Mouse (Mus musculus): ENCODE data around the gene Hacd2. TPM values are rescaled to one million over a fixed set of nuclear protein-coding genes. Genes with fewer than 3 reads are reported as not detected.

Gene Hacd2
- polyA plus RNA-seq, 1 experiment from 2014 or later, result 50.2 TPM

GRCm38 (mm10) chr16:35140620-35140975 is 118.4 kb downstream of the Hacd2 start:
- H3K27me3 ChIP-seq, result no peaks in the 10 kb centered on the region
- H3K27ac ChIP-seq (replicated peaks), result no peak overlapping the region; the same call in 1 of the 2 replicates
- no peaks in the 10 kb centered on the region for H3K36me3 ChIP-seq
- no peaks in the 10 kb centered on the region for H3K9me3 ChIP-seq
- peaks cover 20% of the 10 kb centered on the region for H3K4me1 ChIP-seq (replicated peaks)
- ATAC-seq (ENCODE audit: low read depth), result peak; percentile 40; the same call in 1 of the 2 replicates
- peak overlapping the region; percentile 43; the same call in 1 of the 2 replicates for H3K9ac ChIP-seq
- 49% methylated on average over 9 of the region's 9 CpGs for WGBS
- H3K4me2 ChIP-seq, result peak overlapping the region; percentile 14; the same call in 1 of the 2 replicates
- H3K4me3 ChIP-seq, result no peak overlapping the region

GRCm38 (mm10) chr16:35141839-35142238 is 119.6 kb downstream of the Hacd2 start:
- Histone ChIP-seq H3K36me3 (no peaks in the 10 kb centered on the region), H3K27me3 (0 out of 2 replicates have a peak, but pooled peaks cover 3% of the 10 kb centered on the region), H3K4me1 (replicated peaks) (peaks cover 20% of the 10 kb centered on the region), H3K27ac (replicated peaks) (no peak overlapping the region), H3K9ac (no peak overlapping the region), H3K9me3 (no peaks in the 10 kb centered on the region), H3K4me2 (no peak overlapping the region), H3K4me3 (no peak overlapping the region)
- no peak for ATAC-seq (ENCODE audit: low read depth)
- WGBS, result 70% methylated on average over 8 of the region's 8 CpGs

GRCm38 (mm10) chr16:35146153-35146552 is 123.9 kb downstream of the Hacd2 start:
- Histone ChIP-seq H3K9ac (no peak overlapping the region), H3K36me3 (no peaks in the 10 kb centered on the region), H3K4me1 (replicated peaks) (no peaks in the 10 kb centered on the region), H3K27me3 (peaks cover 8% of the 10 kb centered on the region; the same call in 1 of the 2 replicates), H3K4me2 (no peak overlapping the region), H3K27ac (replicated peaks) (no peak overlapping the region), H3K4me3 (no peak overlapping the region), H3K9me3 (peaks cover 6% of the 10 kb centered on the region; the same call in 1 of the 2 replicates)
- WGBS, result 13% methylated on average over 4 of the region's 4 CpGs
- ATAC-seq (ENCODE audit: low read depth), result no peak

- no peak for ATAC-seq (ENCODE audit: low read depth)
- H3K36me3 ChIP-seq, result no peaks in the 10 kb centered on the region
- H3K4me2 ChIP-seq, result peak overlapping the region; percentile 65; the same call in 1 of the 2 replicates
- no peak overlapping the region for H3K27ac ChIP-seq (replicated peaks)
- peaks cover 47% of the 10 kb centered on the region for H3K27me3 ChIP-seq
- 0 out of 2 replicates have a peak overlapping the region, but pooled peaks have one; percentile 19 for H3K9ac ChIP-seq
- 7% methylated on average over 12 of the region's 12 CpGs for WGBS
- H3K4me3 ChIP-seq, result no peak overlapping the region
- H3K4me1 ChIP-seq (replicated peaks), result peaks cover 47% of the 10 kb centered on the region
- no peaks in the 10 kb centered on the region for H3K9me3 ChIP-seq
Measured at GRCm38 (mm10) chr16:35153146-35153755, 131.0 kb downstream of the Hacd2 start.

- peak overlapping the region; percentile 86 for H3K9ac ChIP-seq
- H3K4me2 ChIP-seq, result peak overlapping the region; percentile 65
- peak overlapping the region; percentile 71 for H3K4me3 ChIP-seq
- under 1% methylated on average over 29 of the region's 29 CpGs for WGBS
- peaks cover 47% of the 10 kb centered on the region for H3K27me3 ChIP-seq
- no peaks in the 10 kb centered on the region for H3K9me3 ChIP-seq
- H3K4me1 ChIP-seq (replicated peaks), result peaks cover 57% of the 10 kb centered on the region
- peak overlapping the region; percentile 90 for H3K27ac ChIP-seq (replicated peaks)
- ATAC-seq (ENCODE audit: low read depth), result peak; percentile 82
- H3K36me3 ChIP-seq, result no peaks in the 10 kb centered on the region
Measured at GRCm38 (mm10) chr16:35154245-35154640, 132.0 kb downstream of the Hacd2 start.

- Histone ChIP-seq H3K4me1 (replicated peaks) (peaks cover 63% of the 10 kb centered on the region), H3K27me3 (peaks cover 47% of the 10 kb centered on the region), H3K4me2 (peak within 1 kb of the TSS; percentile 65), H3K27ac (replicated peaks) (peak within 1 kb of the TSS; percentile 90), H3K4me3 (peak within 1 kb of the TSS; percentile 71), H3K36me3 (no peaks in the 10 kb centered on the region), H3K9me3 (no peaks in the 10 kb centered on the region), H3K9ac (peak within 1 kb of the TSS; percentile 86)
- ATAC-seq (ENCODE audit: low read depth), result peak; percentile 74
- under 1% methylated on average over 63 of the region's 104 CpGs for WGBS
Measured at GRCm38 (mm10) chr16:35154641-35155390, 132.6 kb downstream of the Hacd2 start, which contains the start of gene Adcy5. Adcy5 (plus strand) TSS chr16:35154877.

- peak overlapping the region; percentile 90 for H3K27ac ChIP-seq (replicated peaks)
- peak overlapping the region; percentile 65 for H3K4me2 ChIP-seq
- H3K9ac ChIP-seq, result peak overlapping the region; percentile 86
- no peaks in the 10 kb centered on the region for H3K9me3 ChIP-seq
- H3K36me3 ChIP-seq, result no peaks in the 10 kb centered on the region
- 1% methylated on average over 79 of the region's 87 CpGs for WGBS
- H3K27me3 ChIP-seq, result peaks cover 47% of the 10 kb centered on the region
- peaks cover 71% of the 10 kb centered on the region for H3K4me1 ChIP-seq (replicated peaks)
- ATAC-seq (ENCODE audit: low read depth), result peak; percentile 32
- H3K4me3 ChIP-seq, result peak overlapping the region; percentile 71
Measured at GRCm38 (mm10) chr16:35155391-35156305, 133.4 kb downstream of the Hacd2 start.

- H3K4me3 ChIP-seq, result peak overlapping the region; percentile 71
- WGBS, result 1% methylated on average over 47 of the region's 48 CpGs
- H3K27ac ChIP-seq (replicated peaks), result peak overlapping the region; percentile 90; the same call in 1 of the 2 replicates
Measured at GRCm38 (mm10) chr16:35156306-35156695, 134.1 kb downstream of the Hacd2 start.

GRCm38 (mm10) chr16:35156832-35157231 is 134.6 kb downstream of the Hacd2 start:
- Histone ChIP-seq H3K36me3 (no peaks in the 10 kb centered on the region), H3K27ac (replicated peaks) (no peak overlapping the region), H3K9ac (no peak overlapping the region), H3K27me3 (peaks cover 35% of the 10 kb centered on the region), H3K9me3 (no peaks in the 10 kb centered on the region), H3K4me3 (peak overlapping the region; percentile 71), H3K4me2 (peak overlapping the region; percentile 65), H3K4me1 (replicated peaks) (peaks cover 83% of the 10 kb centered on the region)
- WGBS, result 74% methylated on average over 21 of the region's 21 CpGs
- ATAC-seq (ENCODE audit: low read depth), result no peak

More at GRCm38 (mm10) chr16:35156306-35156695, 134.1 kb downstream of the Hacd2 start:
- H3K36me3 ChIP-seq, result no peaks in the 10 kb centered on the region
- H3K4me2 ChIP-seq, result peak overlapping the region; percentile 65
- H3K9ac ChIP-seq, result peak overlapping the region; percentile 86
- H3K9me3 ChIP-seq, result no peaks in the 10 kb centered on the region
- no peak for ATAC-seq (ENCODE audit: low read depth)
- peaks cover 41% of the 10 kb centered on the region for H3K27me3 ChIP-seq
- H3K4me1 ChIP-seq (replicated peaks), result peaks cover 78% of the 10 kb centered on the region

Data from neural tube, embryonic 13.5 days (tissue).